Comparison of ENCODE assay signal across 8 mouse cellular contexts in the genomic region with DNA sequence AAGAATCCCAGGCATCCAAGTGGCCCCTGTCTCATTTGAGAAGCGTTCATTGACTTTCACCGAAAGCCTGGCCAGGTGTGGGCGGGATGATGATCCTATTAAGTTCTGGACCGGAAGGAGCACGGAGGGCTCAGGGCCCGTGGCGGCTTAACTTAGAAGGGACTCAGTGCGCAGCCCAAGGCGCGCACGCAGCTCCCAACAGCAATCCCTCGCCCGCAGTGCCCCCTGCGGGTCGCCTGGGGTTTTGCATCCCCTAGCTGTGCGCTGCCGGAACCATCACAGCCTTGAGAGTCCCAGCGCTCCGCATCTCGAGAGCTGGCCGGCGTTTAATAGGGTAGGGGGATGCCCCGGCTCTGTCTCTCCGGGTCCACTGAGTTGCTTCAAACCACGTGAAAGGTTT. TPM values are rescaled to one million over a fixed set of nuclear protein-coding genes. Genes with fewer than 3 reads are reported as not detected.
DNase-seq lines count a peak whose midpoint lies in the region; ATAC-seq and TF ChIP-seq lines count a peak whose summit lies in the region.

No protein-coding gene starts in this region.

- peaks cover 21% of the 10 kb centered on the region for H3K4me1 ChIP-seq in forebrain, embryonic 14.5 days (ENCODE audit: control insufficient read depth, insufficient read depth, low read length)
- peaks cover 14% of the 10 kb centered on the region; the same call in 1 of the 2 replicates for H3K4me1 ChIP-seq in liver, embryonic 15.5 days (replicated peaks)
- H3K4me1 ChIP-seq in neural tube, embryonic 14.5 days (ENCODE audit: control insufficient read depth, insufficient read depth, low read length) = peaks cover 24% of the 10 kb centered on the region
- H3K4me1 ChIP-seq in testis, adult 2 months (ENCODE audit: control insufficient read depth, insufficient read depth, low read length) = peaks cover 19% of the 10 kb centered on the region

- H3K9ac ChIP-seq in forebrain, embryonic 14.5 days (ENCODE audit: low read length) = peak overlapping the region; percentile 55
- no peak overlapping the region for H3K9ac ChIP-seq in liver, embryonic 15.5 days
- H3K9ac ChIP-seq in neural tube, embryonic 14.5 days (replicated peaks; ENCODE audit: low read depth, low read length) = peak overlapping the region; percentile 68

- peak; percentile 73 for TF ChIP-seq CTCF in testis, adult 2 months (IDR thresholded peaks at IDR 0.05; ENCODE audit: control insufficient read depth, insufficient read depth, insufficient replicate concordance, low read depth, low read length)

- intact Hi-C loops in heart, postnatal 10 days (cut with DNase I) = loop anchor here (1.0 to 2.0 kb wide), 2 partner anchors 53 to 63 kb away; no protein-coding TSS in a partner anchor

- no peaks in the 10 kb centered on the region for H3K9me3 ChIP-seq in forebrain, embryonic 14.5 days (replicated peaks; ENCODE audit: control insufficient read depth, low read length)
- no peaks in the 10 kb centered on the region for H3K9me3 ChIP-seq in liver, embryonic 15.5 days (replicated peaks)
- H3K9me3 ChIP-seq in neural tube, embryonic 14.5 days (ENCODE audit: control insufficient read depth, low read length) = no peaks in the 10 kb centered on the region

- H3K27ac ChIP-seq in forebrain, embryonic 14.5 days (ENCODE audit: low read depth, low read length) = no peak overlapping the region
- H3K27ac ChIP-seq in liver, embryonic 15.5 days (replicated peaks) = no peak overlapping the region
- H3K27ac ChIP-seq in neural tube, embryonic 14.5 days (ENCODE audit: low read depth, low read length) = peak overlapping the region; percentile 78
- H3K27ac ChIP-seq in testis, adult 2 months (ENCODE audit: control insufficient read depth, insufficient read depth, low read depth, low read length) = no peak overlapping the region

- ATAC-seq in forebrain, embryonic 14.5 days = peak; percentile 69
- no peak for ATAC-seq in liver, embryonic 15.5 days (ENCODE audit: insufficient read depth)
- ATAC-seq in neural tube, embryonic 14.5 days (ENCODE audit: low read depth) = peak; percentile 50; the same call in 1 of the 2 replicates

- TF ChIP-seq POLR2A in testis, adult 2 months (IDR thresholded peaks at IDR 0.05; ENCODE audit: control insufficient read depth, low read depth, low read length) = no peak

- H3K4me3 ChIP-seq in forebrain, embryonic 14.5 days (ENCODE audit: low read depth, low read length) = peak overlapping the region; percentile 34
- H3K4me3 ChIP-seq in liver, embryonic 15.5 days (replicated peaks) = peak overlapping the region; percentile 21; the same call in 1 of the 2 replicates
- peak overlapping the region; percentile 47 for H3K4me3 ChIP-seq in neural tube, embryonic 14.5 days (ENCODE audit: low read depth, low read length)
- peak overlapping the region; percentile 46 for H3K4me3 ChIP-seq in testis, adult 2 months (ENCODE audit: control insufficient read depth, low read depth, low read length)

- peaks cover 70% of the 10 kb centered on the region for H3K27me3 ChIP-seq in forebrain, embryonic 14.5 days (replicated peaks; ENCODE audit: control insufficient read depth, insufficient read depth, low read length)
- peaks cover 99% of the 10 kb centered on the region for H3K27me3 ChIP-seq in liver, embryonic 15.5 days
- H3K27me3 ChIP-seq in neural tube, embryonic 14.5 days (ENCODE audit: control insufficient read depth, insufficient read depth, low read length) = peaks cover 16% of the 10 kb centered on the region
- H3K27me3 ChIP-seq in testis, adult 2 months (ENCODE audit: control insufficient read depth, insufficient read depth, low read length) = peaks cover 3% of the 10 kb centered on the region; the same call in 1 of the 2 replicates

- DNase-seq in CD4-positive helper T cell, adult 2 months (ENCODE audit: low read depth, low spot score) = peak; percentile 42
- DNase-seq in c-Kit-positive CD71-positive TER-119-negative erythroid progenitor cells, embryonic 14.5 days (ENCODE audit: low read depth) = peak; percentile 42
- DNase-seq in forebrain, embryonic 14.5 days (ENCODE audit: low spot score) = peak; percentile 89
- DNase-seq in heart, postnatal 10 days = peak; percentile 87 to 93
- peak; percentile 92 to 94 for DNase-seq in kidney, postnatal 4 days

- under 1% methylated on average over 25 of the region's 25 CpGs for WGBS in forebrain, embryonic 14.5 days
- whole genome bisulfite sequencing in liver, embryonic 15.5 days (ENCODE audit: insufficient replicate concordance) = 1% methylated on average over 25 of the region's 25 CpGs
- 0% methylated on average over 25 of the region's 25 CpGs for WGBS in neural tube, embryonic 14.5 days

- H3K36me3 ChIP-seq in forebrain, embryonic 14.5 days (ENCODE audit: control insufficient read depth, insufficient read depth, low read length) = no peaks in the 10 kb centered on the region
- no peaks in the 10 kb centered on the region for H3K36me3 ChIP-seq in liver, embryonic 15.5 days (replicated peaks)
- H3K36me3 ChIP-seq in neural tube, embryonic 14.5 days (ENCODE audit: control insufficient read depth, insufficient read depth, low read length) = no peaks in the 10 kb centered on the region
- no peaks in the 10 kb centered on the region for H3K36me3 ChIP-seq in testis, adult 2 months (ENCODE audit: control insufficient read depth, insufficient read depth, low read length)

- peak overlapping the region; percentile 77 for H3K4me2 ChIP-seq in forebrain, embryonic 14.5 days (ENCODE audit: low read length)
- H3K4me2 ChIP-seq in liver, embryonic 15.5 days = peak overlapping the region; percentile 29; the same call in 1 of the 2 replicates
- peak overlapping the region; percentile 77 for H3K4me2 ChIP-seq in neural tube, embryonic 14.5 days (ENCODE audit: low read depth, low read length)

RNA-seq across cellular contexts. Expression of gene Ngfr, which starts 1.4 kb away (rescaled TPM):
- 5.0 and 7.8 TPM in 2 replicates for polyA plus RNA-seq in forebrain, embryonic 14.5 days (2014; fragmentation: Nextera tagmentation; extraction: Ambion mirVana)
- total RNA-seq in heart, postnatal 10 days (2021) = 1 to 10 TPM; 2.7 to 4.4 TPM
- 2.7 and 3.2 TPM in 2 replicates for polyA plus RNA-seq in liver, embryonic 15.5 days (2015; fragmentation: Nextera tagmentation; extraction: Ambion mirVana)
- 40.8 and 73.9 TPM in 2 replicates for polyA plus RNA-seq in neural tube, embryonic 14.5 days (2014; fragmentation: Nextera tagmentation; extraction: Ambion mirVana)
- 16.3 and 18.9 TPM in 2 replicates for polyA plus RNA-seq in testis, adult 2 months (2012; rRNA removed)

Comparison
In these comparisons a context has a peak if more than half of its experiments do, and no peak if none do; other contexts are left out.
1. DNase-seq: peak in every context shown above with its lines; median percentile 93 in kidney, postnatal 4 days; 90 in heart, postnatal 10 days; 89 in forebrain, embryonic 14.5 days; 42 in CD4-positive helper T cell, adult 2 months; 42 in c-Kit-positive CD71-positive TER-119-negative erythroid progenitor cells, embryonic 14.5 days.